Mouse (Mus musculus) CH12.LX (cell line): ENCODE data around the gene Gm4707.

Experiments used
- CTCF ChIP-seq, 2 experiments: IDR thresholded peaks in 1 of 2; conservative IDR thresholded peaks in 1 of 2; 2 replicates each; pipeline ENCODE4 v1.5.1; 2011 to 2012; ENCODE audit warnings: low read depth in 2 of 2, low read length in 2 of 2, improper control_type of control experiment in 1 of 2, inconsistent platforms in 1 of 2, mild to moderate bottlenecking in 1 of 2, moderate library complexity in 1 of 2
- MAX ChIP-seq: IDR thresholded peaks from 2 replicates; pipeline ENCODE4 v1.6.1; 2011; ENCODE audit warnings: low read length, improper control_type of control experiment
- MXI1 ChIP-seq: IDR thresholded peaks from 2 replicates; pipeline ENCODE4 v1.6.1; 2011; ENCODE audit warnings: mild to moderate bottlenecking, low read depth, low read length, improper control_type of control experiment
- TBP ChIP-seq: conservative IDR thresholded peaks from 2 replicates; pipeline ENCODE4 v1.6.1; 2011; ENCODE audit warnings: low read depth, low read length, improper control_type of control experiment
- USF1 ChIP-seq: IDR thresholded peaks from 2 replicates; pipeline ENCODE4 v1.6.1; 2014; ENCODE audit warnings: low read depth, mild to moderate bottlenecking, inconsistent platforms, low read length, improper control_type of control experiment
- ZC3H11A ChIP-seq: IDR thresholded peaks from 2 replicates; pipeline ENCODE4 v1.6.1; 2012; ENCODE audit warnings: low read depth, mild to moderate bottlenecking, inconsistent platforms, low read length, improper control_type of control experiment

GRCm38 (mm10) chr17:71476346-71477020 is 16.8 kb upstream of the Gm4707 start:
- TF ChIP-seq MXI1 (no peak), ZC3H11A (no peak), TBP (no peak), CTCF (conservative IDR thresholded peaks at IDR 0.05 in 1 of 2, IDR thresholded peaks at IDR 0.05 in 1 of 2; ENCODE audit: low read depth in 2 of 2, low read length in 2 of 2) (no peak), USF1 (no peak), MAX (no peak)
